Mouse (Mus musculus) embryonic fibroblast, embryonic 13.5 days (primary cell): ENCODE measurements around the gene Adgrg3.

ENCODE experiments used
- CTCF ChIP-seq: IDR thresholded peaks from 2 replicates; pipeline ENCODE4 v1.5.1; 2011; ENCODE audit warnings: mild to moderate bottlenecking, control low read depth, low read length, moderate library complexity, borderline replicate concordance; ENCODE audit not compliant: insufficient read depth
- POLR2A ChIP-seq: IDR thresholded peaks from 2 replicates; pipeline ENCODE4 v1.6.1; 2011; ENCODE audit warnings: low read depth, mild to moderate bottlenecking, control low read depth, low read length, moderate library complexity

GRCm38 (mm10) chr8:95015866-95016265 lies 1.6 kb upstream of the Adgrg3 start:
- TF ChIP-seq CTCF (no peak), POLR2A (no peak)
